Mouse (Mus musculus) limb, embryonic 12.5 days (tissue): Measurements from ENCODE around the gene Gm20388. TPM values are rescaled to one million over a fixed set of nuclear protein-coding genes. Genes with fewer than 3 reads are reported as not detected.

Source experiments
- ATAC-seq: fragments of 200-750 bp; cut with Nextera tagmentation; 2 replicates; pipeline ENCODE4 v1.8.0; 2017; ENCODE audit warnings: low read depth, moderate TSS enrichment; ENCODE audit not compliant: insufficient number of reproducible peaks, insufficient read depth, low FRiP score, low TSS enrichment
- H3K27ac ChIP-seq: fragments of 300-500 bp; sonication (generic); 2 replicates; pipeline ENCODE4 v1.5.1; 2016; ENCODE audit warnings: mild to moderate bottlenecking, moderate library complexity
- H3K27me3 ChIP-seq: fragments of 300-500 bp; sonication (generic); 2 replicates; pipeline ENCODE4 v1.6.1; 2016; ENCODE audit warnings: mild to moderate bottlenecking, moderate library complexity
- H3K36me3 ChIP-seq: fragments of 300-500 bp; sonication (generic); 2 replicates; pipeline ENCODE4 v1.6.1; 2016; ENCODE audit warnings: mild to moderate bottlenecking, moderate library complexity
- H3K4me1 ChIP-seq: fragments of 300-500 bp; sonication (generic); replicated peaks from 2 replicates; pipeline ENCODE4 v1.6.1; 2016
- H3K4me2 ChIP-seq: fragments of 300-500 bp; sonication (generic); 2 replicates; pipeline ENCODE4 v1.6.1; 2016; ENCODE audit warnings: mild to moderate bottlenecking, moderate library complexity
- H3K4me3 ChIP-seq: fragments of 300-500 bp; sonication (generic); replicated peaks from 2 replicates; pipeline ENCODE4 v1.5.1; 2016; ENCODE audit warnings: mild to moderate bottlenecking
- H3K9ac ChIP-seq: fragments of 300-500 bp; sonication (generic); replicated peaks from 2 replicates; pipeline ENCODE4 v1.6.1; 2016; ENCODE audit warnings: mild to moderate bottlenecking, moderate library complexity
- H3K9me3 ChIP-seq: fragments of 300-500 bp; sonication (generic); 2 replicates; pipeline ENCODE4 v1.6.1; 2016; ENCODE audit warnings: mild to moderate bottlenecking, moderate library complexity
- WGBS: fragments of 180-500 bp; shearing (Covaris S2); methylation state at CpG from one replicate; pipeline ENCODE4 v1.1.7; 2016; 5-methylcytosine and 5-hydroxymethylcytosine counted together
- polyA plus RNA-seq: library from polyadenylated mRNA; unstranded; fragments of >200 nt; fragmentation: Nextera tagmentation; extraction: Ambion mirVana; gene quantifications from 2 replicates; pipeline ENCODE4 v1.2.1, GENCODE M21; 2016

The Gm20388 gene
- polyA plus RNA-seq, 1 experiment from 2014 or later: not detected

- Histone ChIP-seq H3K4me2 (no peak overlapping the region), H3K9me3 (no peaks in the 10 kb centered on the region), H3K36me3 (0 out of 2 replicates have a peak, but pooled peaks cover 7% of the 10 kb centered on the region), H3K27ac (no peak overlapping the region), H3K4me3 (no peak overlapping the region), H3K9ac (no peak overlapping the region), H3K27me3 (peaks cover 55% of the 10 kb centered on the region), H3K4me1 (peaks cover 70% of the 10 kb centered on the region)
- 75% methylated on average over 1 of the region's 1 CpGs for WGBS
- ATAC-seq: no peak
These were observed 526.6 kb downstream of the Gm20388 start for GRCm38 (mm10) chr8:120437207-120437606.

- H3K4me1 ChIP-seq: peaks cover 70% of the 10 kb centered on the region
These were observed 527.2 kb downstream of the Gm20388 start for GRCm38 (mm10) chr8:120437666-120438395.

GRCm38 (mm10) chr8:120439309-120439708 is 528.7 kb downstream of the Gm20388 start:
- H3K9me3 ChIP-seq: no peaks in the 10 kb centered on the region
- H3K36me3 ChIP-seq: no peaks in the 10 kb centered on the region
- H3K4me3 ChIP-seq: 0 out of 2 replicates have a peak overlapping the region, but pooled peaks have one; percentile 7
- WGBS: 4% methylated on average over 19 of the region's 19 CpGs
- peaks cover 62% of the 10 kb centered on the region for H3K27me3 ChIP-seq
- ATAC-seq: no peak
- H3K4me1 ChIP-seq: peaks cover 66% of the 10 kb centered on the region
- H3K9ac ChIP-seq: 0 out of 2 replicates have a peak overlapping the region, but pooled peaks have one; percentile 23
- peak overlapping the region; percentile 24 for H3K4me2 ChIP-seq
- H3K27ac ChIP-seq: peak overlapping the region; percentile 9; the same call in 1 of the 2 replicates

More at GRCm38 (mm10) chr8:120437666-120438395, 527.2 kb downstream of the Gm20388 start:
- Histone ChIP-seq H3K36me3 (0 out of 2 replicates have a peak, but pooled peaks cover 7% of the 10 kb centered on the region), H3K9ac (no peak overlapping the region), H3K4me3 (no peak overlapping the region), H3K27me3 (peaks cover 61% of the 10 kb centered on the region), H3K4me2 (no peak overlapping the region), H3K27ac (no peak overlapping the region), H3K9me3 (no peaks in the 10 kb centered on the region)
- WGBS: 81% methylated on average over 21 of the region's 21 CpGs
- ATAC-seq: no peak

- H3K27me3 ChIP-seq: peaks cover 63% of the 10 kb centered on the region
- no peak for ATAC-seq
- H3K27ac ChIP-seq: no peak overlapping the region
- H3K9ac ChIP-seq: no peak overlapping the region
- WGBS: 77% methylated on average over 12 of the region's 12 CpGs
- peaks cover 75% of the 10 kb centered on the region for H3K4me1 ChIP-seq
- no peaks in the 10 kb centered on the region for H3K36me3 ChIP-seq
- no peak overlapping the region for H3K4me2 ChIP-seq
- H3K4me3 ChIP-seq: no peak overlapping the region
- no peaks in the 10 kb centered on the region for H3K9me3 ChIP-seq
These were observed 530.1 kb downstream of the Gm20388 start for GRCm38 (mm10) chr8:120440739-120441138.

GRCm38 (mm10) chr8:120441637-120442036 is 531.0 kb downstream of the Gm20388 start:
- Histone ChIP-seq H3K27ac (no peak overlapping the region), H3K9ac (no peak overlapping the region), H3K9me3 (no peaks in the 10 kb centered on the region), H3K27me3 (peaks cover 55% of the 10 kb centered on the region), H3K4me2 (no peak overlapping the region), H3K4me3 (no peak overlapping the region), H3K36me3 (no peaks in the 10 kb centered on the region), H3K4me1 (peaks cover 68% of the 10 kb centered on the region)
- ATAC-seq: no peak
- 83% methylated on average over 6 of the region's 6 CpGs for WGBS

- no peak overlapping the region for H3K4me3 ChIP-seq
- H3K27me3 ChIP-seq: peaks cover 48% of the 10 kb centered on the region
- no peak overlapping the region for H3K9ac ChIP-seq
- H3K9me3 ChIP-seq: no peaks in the 10 kb centered on the region
- no peaks in the 10 kb centered on the region for H3K36me3 ChIP-seq
- H3K27ac ChIP-seq: no peak overlapping the region
- H3K4me1 ChIP-seq: peaks cover 60% of the 10 kb centered on the region
- no peak overlapping the region for H3K4me2 ChIP-seq
- 43% methylated on average over 4 of the region's 4 CpGs for WGBS
- ATAC-seq: no peak; the same call in 1 of the 2 replicates
These were observed 531.8 kb downstream of the Gm20388 start for GRCm38 (mm10) chr8:120442306-120443003.

- Histone ChIP-seq H3K4me3 (no peak overlapping the region), H3K9ac (no peak overlapping the region), H3K27ac (no peak overlapping the region), H3K27me3 (peaks cover 52% of the 10 kb centered on the region), H3K36me3 (no peaks in the 10 kb centered on the region), H3K9me3 (no peaks in the 10 kb centered on the region), H3K4me2 (no peak overlapping the region), H3K4me1 (peaks cover 58% of the 10 kb centered on the region)
- 28% methylated on average over 10 of the region's 10 CpGs for WGBS
- no peak for ATAC-seq
These were observed 534.6 kb downstream of the Gm20388 start for GRCm38 (mm10) chr8:120445249-120445648.

- H3K27ac ChIP-seq: no peak overlapping the region
- no peaks in the 10 kb centered on the region for H3K9me3 ChIP-seq
- no peak overlapping the region for H3K4me3 ChIP-seq
- H3K4me1 ChIP-seq: peaks cover 46% of the 10 kb centered on the region
- H3K36me3 ChIP-seq: no peaks in the 10 kb centered on the region
- no peak overlapping the region for H3K4me2 ChIP-seq
- H3K9ac ChIP-seq: no peak overlapping the region
- ATAC-seq: no peak
- peaks cover 37% of the 10 kb centered on the region for H3K27me3 ChIP-seq
- WGBS: 10% methylated on average over 6 of the region's 6 CpGs
These were observed 537.5 kb downstream of the Gm20388 start for GRCm38 (mm10) chr8:120448131-120448530.

GRCm38 (mm10) chr8:120449139-120449538 is 538.5 kb downstream of the Gm20388 start:
- H3K4me3 ChIP-seq: no peak overlapping the region
- H3K36me3 ChIP-seq: no peaks in the 10 kb centered on the region
- 72% methylated on average over 4 of the region's 4 CpGs for WGBS
- no peak overlapping the region; the same call in 1 of the 2 replicates for H3K9ac ChIP-seq
- H3K27ac ChIP-seq: 0 out of 2 replicates have a peak overlapping the region, but pooled peaks have one; percentile 54
- peaks cover 53% of the 10 kb centered on the region for H3K4me1 ChIP-seq
- H3K4me2 ChIP-seq: no peak overlapping the region
- H3K9me3 ChIP-seq: no peaks in the 10 kb centered on the region
- no peak for ATAC-seq
- H3K27me3 ChIP-seq: peaks cover 37% of the 10 kb centered on the region

- H3K9ac ChIP-seq: peak overlapping the region; percentile 18; the same call in 1 of the 2 replicates
- WGBS: 7% methylated on average over 17 of the region's 17 CpGs
These were observed 539.0 kb downstream of the Gm20388 start for GRCm38 (mm10) chr8:120449608-120450031.

GRCm38 (mm10) chr8:120452111-120452510 is 541.5 kb downstream of the Gm20388 start:
- 89% methylated on average over 2 of the region's 2 CpGs for WGBS
- H3K27ac ChIP-seq: no peak overlapping the region
- peaks cover 74% of the 10 kb centered on the region for H3K4me1 ChIP-seq
- no peak for ATAC-seq
- no peak overlapping the region for H3K4me2 ChIP-seq
- H3K9me3 ChIP-seq: no peaks in the 10 kb centered on the region
- no peaks in the 10 kb centered on the region for H3K36me3 ChIP-seq
- H3K9ac ChIP-seq: no peak overlapping the region
- H3K27me3 ChIP-seq: peaks cover 38% of the 10 kb centered on the region
- H3K4me3 ChIP-seq: no peak overlapping the region

More at GRCm38 (mm10) chr8:120449608-120450031, 539.0 kb downstream of the Gm20388 start:
- Histone ChIP-seq H3K27me3 (peaks cover 36% of the 10 kb centered on the region), H3K4me3 (no peak overlapping the region; the same call in 1 of the 2 replicates), H3K36me3 (no peaks in the 10 kb centered on the region), H3K4me2 (peak overlapping the region; percentile 41), H3K4me1 (peaks cover 56% of the 10 kb centered on the region), H3K9me3 (no peaks in the 10 kb centered on the region), H3K27ac (0 out of 2 replicates have a peak overlapping the region, but pooled peaks have one; percentile 54)
- no peak for ATAC-seq
